Mouse (Mus musculus): Measurements from ENCODE around the gene Dctn3.
"Not testable (repeated sequence)": the region's sequence is repeated elsewhere in the genome, so short reads cannot be mapped to it uniquely, and the experiment has no call there.

- TF ChIP-seq CTCF (IDR thresholded peaks at IDR 0.05; ENCODE audit: control insufficient read depth, insufficient read depth, low read length); POLR2A (IDR thresholded peaks at IDR 0.05; ENCODE audit: borderline replicate concordance, control insufficient read depth, low read depth, low read length): not testable (repeated sequence)
Measured at GRCm38 (mm10) chr4:41702226-41702625, 20.7 kb downstream of the Dctn3 start.

Measured in bone marrow, adult 2 months (tissue).